Mouse (Mus musculus) adrenal gland, postnatal 14 days (tissue): ENCODE results near the gene Gm14326. TPM values are rescaled to one million over a fixed set of nuclear protein-coding genes. Genes with fewer than 3 reads are reported as not detected.
A peak's percentile ranks its signal among the peaks of the same experiment; 100 is the strongest.
"Not testable (repeated sequence)": the region's sequence is repeated elsewhere in the genome, so short reads cannot be mapped to it uniquely, and the experiment has no call there.

Experiments used
- DNase-seq: peaks from one replicate; pipeline ENCODE4 v3.0.0; 2021; ENCODE audit warnings: mixed read lengths
- long read RNA-seq, 2 experiments: library from polyadenylated mRNA; stranded (forward); transcript quantifications; one replicate each; pipeline ENCODE4 v2.0.0; 2021
- total RNA-seq: library from RNA; stranded (reverse); gene quantifications from 2 replicates; pipeline ENCODE4 v1.2.3, GENCODE M21; 2021

The Gm14326 gene
- total RNA-seq, result 27.4 and 32.7 TPM in 2 replicates
- long read RNA-seq, experiment 1, transcript Gm14326-201 (4 exons, 767 nt), result major isoform, 7 of 16 reads
- long read RNA-seq, experiment 1, partial matches to known transcripts, result 2 of 16 reads
- long read RNA-seq, experiment 1, other reads (novel, unspliced or antisense), result 4 of 16 reads
- long read RNA-seq, experiment 2, partial matches to known transcripts, result 0 of 9 reads
- long read RNA-seq, experiment 2, other reads (novel, unspliced or antisense), result 2 of 9 reads

GRCm38 (mm10) chr2:177957145-177957544 lies at the start of gene Gm14326:
Gene Gm14326, minus strand, starts transcription at chr2:177957297.
- DNase-seq, result peak; percentile 83

GRCm38 (mm10) chr2:177974814-177975213 lies 17.7 kb upstream of the Gm14326 start:
- peak; percentile 1 for DNase-seq

- peak; percentile 61 for DNase-seq
Measured at GRCm38 (mm10) chr2:177956734-177957133, 363 bp downstream of the Gm14326 start.

DNA sequence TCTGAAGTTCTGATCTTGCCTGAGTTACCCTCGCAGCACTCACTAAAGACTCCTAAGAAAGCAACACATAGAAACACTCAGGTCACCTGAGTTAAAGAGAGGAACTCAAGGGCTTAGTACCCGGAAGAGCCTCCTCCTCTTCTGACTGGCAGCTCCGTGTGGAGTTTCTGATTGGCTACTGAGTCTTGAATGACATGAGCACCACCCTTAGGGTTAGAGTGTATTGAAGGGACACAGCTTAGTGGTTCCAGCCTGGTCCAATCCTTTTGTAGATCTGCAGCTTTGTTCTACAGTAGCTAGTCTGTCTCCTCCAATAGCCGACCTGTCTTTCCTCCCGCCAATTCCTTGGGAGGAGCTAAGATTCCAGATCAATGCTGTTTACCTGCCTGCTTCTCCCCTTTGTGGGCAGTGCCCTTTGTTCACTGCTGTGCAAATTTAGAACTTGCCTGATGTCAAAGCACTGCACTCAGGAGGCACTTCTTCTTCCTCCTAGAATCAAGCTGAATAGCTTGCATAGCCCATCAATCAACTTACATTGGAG lies 31.5 kb downstream of the Gm14326 start, which contains the start of gene Zfp972:
Gene Zfp972, minus strand, starts transcription at position 51 of the 541 bp plus-strand sequence.
- not testable (repeated sequence) for DNase-seq

DNA sequence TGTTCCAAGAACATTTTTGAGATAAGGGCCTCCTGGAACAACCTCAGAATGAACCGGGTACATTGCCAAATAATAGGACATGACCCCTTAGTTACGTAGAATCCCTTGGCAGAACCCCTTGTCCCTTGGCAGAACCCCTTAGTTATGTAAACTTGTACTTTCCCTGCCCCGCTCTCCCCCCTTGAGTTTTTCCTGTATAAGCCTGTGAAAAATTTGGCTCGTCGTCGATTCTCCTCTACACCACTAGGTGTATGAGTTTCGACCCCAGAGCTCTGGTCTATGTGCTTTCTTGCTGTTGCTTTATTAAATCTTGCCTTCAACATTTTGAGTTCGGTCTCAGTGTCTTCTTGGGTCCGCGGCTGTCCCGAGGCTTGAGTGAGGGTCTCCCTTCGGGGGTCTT lies 53.8 kb downstream of the Gm14326 start:
- DNase-seq, result not testable (repeated sequence)

- DNase-seq, result not testable (repeated sequence)
Measured at GRCm38 (mm10) chr2:177898171-177898570, 58.9 kb downstream of the Gm14326 start.

GRCm38 (mm10) chr2:177897046-177897578 lies 60.0 kb downstream of the Gm14326 start, which contains the start of gene Gm14327:
Gene Gm14327, plus strand, starts transcription at chr2:177897096.
- not testable (repeated sequence) for DNase-seq

DNA sequence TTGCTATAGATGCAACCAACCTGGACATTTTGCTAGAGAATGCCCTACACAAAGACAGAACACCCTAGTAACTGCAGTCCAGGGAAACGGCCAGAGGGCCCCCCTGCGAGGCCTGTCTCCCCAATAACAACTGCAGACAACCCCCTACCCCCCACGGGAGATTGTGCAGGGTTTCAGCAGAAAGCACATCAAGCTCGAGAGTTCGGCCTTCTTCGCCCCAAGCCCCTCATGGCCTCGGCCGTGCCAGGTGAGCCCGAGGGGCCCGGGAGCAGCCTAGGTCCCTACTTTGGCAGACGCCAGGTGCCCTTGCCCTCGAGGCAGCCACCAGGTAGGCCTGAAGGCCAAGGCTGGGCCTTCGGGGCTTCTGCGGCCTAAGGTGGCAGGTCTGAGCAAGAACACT lies 69.4 kb downstream of the Gm14326 start:
- not testable (repeated sequence) for DNase-seq

Other genes with a start within 250 kb of the Gm14326 start
- 26.9 and 30.2 TPM in 2 replicates for gene Gm14322, start 198.0 kb downstream of the Gm14326 start, total RNA-seq
- 101 and 107 TPM in 2 replicates for gene Gm14325, start 117.0 kb downstream of the Gm14326 start, total RNA-seq
- 3.3 and 4.5 TPM in 2 replicates for gene Gm14327, start 60.2 kb downstream of the Gm14326 start, total RNA-seq
- gene Zfp972, start 31.7 kb downstream of the Gm14326 start, total RNA-seq, result 1.7 and 1.8 TPM in 2 replicates
- gene Zfp971, start 66.0 kb upstream of the Gm14326 start, total RNA-seq, result 29.5 and 33.3 TPM in 2 replicates
- 20.8 and 23.9 TPM in 2 replicates for gene Zfp931, start 121.2 kb upstream of the Gm14326 start, total RNA-seq
- gene Phactr3, start 161.7 kb upstream of the Gm14326 start, total RNA-seq, result 1.5 and 4.1 TPM in 2 replicates